Mouse (Mus musculus) bone marrow macrophage, adult 2 months (primary cell): ENCODE results near the gene Tm9sf2. TPM values are rescaled to one million over a fixed set of nuclear protein-coding genes. Genes with fewer than 3 reads are reported as not detected.
A peak's percentile ranks its signal among the peaks of the same experiment; 100 is the strongest.

Experiments used
- H3K27ac ChIP-seq: 2 replicates; pipeline ENCODE4 v1.5.1; 2012; ENCODE audit warnings: low read depth, low read length; ENCODE audit not compliant: insufficient read depth
- H3K4me1 ChIP-seq: 2 replicates; pipeline ENCODE4 v1.6.1; 2012; ENCODE audit warnings: low read length; ENCODE audit not compliant: control insufficient read depth, insufficient read depth
- H3K4me3 ChIP-seq: 2 replicates; pipeline ENCODE4 v1.5.1; 2012; ENCODE audit warnings: mild to moderate bottlenecking, low read length, moderate library complexity; ENCODE audit not compliant: insufficient read depth
- CTCF ChIP-seq: IDR thresholded peaks from 2 replicates; pipeline ENCODE4 v1.5.1; 2012; ENCODE audit warnings: low read depth, mild to moderate bottlenecking, low read length, moderate library complexity
- POLR2A ChIP-seq: IDR thresholded peaks from 2 replicates; pipeline ENCODE4 v1.6.1; 2012; ENCODE audit warnings: mild to moderate bottlenecking, low read depth, low read length, borderline replicate concordance
- polyA plus RNA-seq: library from polyadenylated mRNA; stranded (reverse); fragments of >200 nt; gene quantifications from 2 replicates; pipeline ENCODE4 v1.2.4, GENCODE M21; 2012; ENCODE audit not compliant: missing spikeins, insufficient read depth, insufficient read length

Tm9sf2 gene
- polyA plus RNA-seq, 1 experiment = 116 TPM

DNA sequence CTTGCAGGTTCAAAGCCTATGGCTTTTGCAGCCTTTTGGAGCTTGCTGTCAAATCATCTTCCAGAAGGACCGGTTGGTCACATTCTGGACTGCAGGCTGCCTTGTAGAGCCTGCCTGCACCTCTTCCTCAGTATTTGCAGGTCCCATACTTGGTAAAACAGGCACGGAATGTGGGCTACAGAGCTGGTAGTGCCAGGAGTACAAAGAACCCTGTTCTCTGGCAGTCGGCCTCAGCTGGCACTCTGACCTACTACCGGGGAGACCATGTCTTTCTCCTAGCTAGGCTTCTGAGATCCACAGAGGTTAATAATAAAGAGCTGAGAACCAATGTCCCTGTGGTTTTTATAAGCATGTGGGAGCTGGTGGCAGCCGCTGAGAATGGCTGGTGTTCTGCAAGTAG is 83.1 kb downstream of the Tm9sf2 start:
- no peak overlapping the region for H3K27ac ChIP-seq
- TF ChIP-seq CTCF (no peak), POLR2A (no peak)
- no peak overlapping the region for H3K4me3 ChIP-seq
- H3K4me1 ChIP-seq = no peaks in the 10 kb centered on the region

DNA sequence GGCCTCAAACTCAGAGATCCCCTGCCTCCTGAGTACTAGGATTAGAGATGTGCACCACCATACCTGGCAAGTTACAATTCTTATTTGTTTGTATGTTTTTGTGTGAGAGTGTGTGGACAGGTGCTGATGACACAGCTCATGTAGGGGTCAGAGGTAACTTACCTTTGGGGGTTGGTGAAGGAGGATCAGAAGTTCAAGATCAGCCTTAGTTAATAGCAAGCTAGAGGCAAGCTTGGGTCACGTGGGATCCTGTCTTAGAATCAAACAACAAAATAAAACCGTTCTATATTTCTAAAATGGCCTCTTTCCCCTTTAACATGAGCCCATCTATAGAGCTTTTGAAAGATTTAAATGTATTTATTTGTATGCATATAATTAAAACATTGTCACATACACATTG is 83.7 kb downstream of the Tm9sf2 start:
- no peaks in the 10 kb centered on the region for H3K4me1 ChIP-seq
- no peak for TF ChIP-seq CTCF
- TF ChIP-seq POLR2A = no peak
- no peak overlapping the region for H3K4me3 ChIP-seq
- no peak overlapping the region for H3K27ac ChIP-seq

DNA sequence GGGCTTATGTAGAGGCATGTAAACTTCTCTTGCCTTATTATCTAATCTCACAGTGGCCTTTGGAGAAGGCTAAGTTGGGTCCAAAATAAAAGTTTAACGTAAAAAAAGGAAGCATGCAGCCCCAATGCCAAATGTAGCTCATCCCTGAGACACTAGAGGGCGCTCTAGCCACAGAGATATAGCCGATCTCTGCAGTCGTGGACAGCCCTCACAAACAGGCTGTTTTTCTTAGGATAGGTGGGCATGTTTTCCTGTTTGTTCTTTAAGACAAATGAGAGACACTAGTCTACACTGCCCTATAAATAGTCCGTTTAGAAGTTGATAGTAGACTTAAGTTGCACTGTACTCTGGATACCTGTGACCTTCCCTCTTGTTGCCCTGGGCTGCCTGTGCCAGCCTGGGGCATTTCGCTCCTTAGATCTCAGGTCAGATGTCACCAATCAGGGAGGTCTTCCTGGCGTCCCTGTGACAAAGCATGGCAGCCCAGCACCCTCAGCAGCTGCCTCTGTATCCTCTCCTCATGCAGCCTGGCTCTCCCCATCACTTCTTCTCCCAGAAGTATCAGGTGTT is 84.2 kb downstream of the Tm9sf2 start:
- no peak overlapping the region for H3K4me3 ChIP-seq
- TF ChIP-seq CTCF (peak; percentile 95), POLR2A (no peak)

DNA sequence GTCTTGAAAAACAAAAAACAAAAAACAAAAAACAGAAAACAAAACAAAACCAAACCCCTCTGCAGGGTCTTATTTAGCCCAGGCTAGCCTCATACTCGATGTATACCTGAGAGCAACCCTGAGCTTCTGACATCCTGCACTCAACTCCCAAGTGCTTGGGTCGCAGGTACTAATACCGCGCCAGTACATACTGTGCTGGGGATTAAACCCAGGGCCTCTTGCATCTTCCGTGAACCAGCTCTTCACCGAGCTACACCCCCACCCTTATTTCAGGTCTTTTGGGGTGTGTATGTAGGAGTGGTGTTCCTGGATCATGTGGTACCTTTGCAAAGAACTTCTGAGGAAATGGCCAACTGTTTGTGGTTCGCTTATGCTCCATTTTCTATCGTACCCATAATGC is 87.8 kb downstream of the Tm9sf2 start:
- Histone ChIP-seq H3K27ac (no peak overlapping the region), H3K4me1 (no peaks in the 10 kb centered on the region), H3K4me3 (no peak overlapping the region)
- TF ChIP-seq POLR2A = no peak
- no peak for TF ChIP-seq CTCF

More for the DNA sequence above, 84.2 kb downstream of the Tm9sf2 start:
- H3K4me1 ChIP-seq = no peaks in the 10 kb centered on the region
- H3K27ac ChIP-seq = no peak overlapping the region

DNA sequence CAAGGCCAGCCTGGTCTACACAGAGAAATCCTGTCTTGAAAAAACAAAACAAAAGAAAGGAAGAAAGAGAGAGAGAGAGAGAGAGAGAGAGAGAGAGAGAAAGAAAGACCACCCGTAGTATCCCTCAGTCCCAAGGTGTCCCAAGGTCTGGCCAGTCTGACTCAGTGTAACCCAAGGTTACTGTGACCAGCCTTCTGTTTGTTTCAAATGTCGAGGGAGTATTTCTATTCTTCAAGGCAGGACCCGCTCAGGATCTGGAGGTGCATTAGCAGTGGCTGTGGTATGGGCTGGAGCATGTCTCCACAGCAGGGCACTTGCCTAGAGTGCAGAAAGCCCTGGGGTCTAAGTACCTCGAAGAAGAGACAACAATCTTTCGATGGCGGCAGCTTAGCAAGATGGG is 90.0 kb downstream of the Tm9sf2 start:
- TF ChIP-seq CTCF (no peak), POLR2A (no peak)
- Histone ChIP-seq H3K27ac (no peak overlapping the region), H3K4me3 (no peak overlapping the region), H3K4me1 (no peaks in the 10 kb centered on the region)

DNA sequence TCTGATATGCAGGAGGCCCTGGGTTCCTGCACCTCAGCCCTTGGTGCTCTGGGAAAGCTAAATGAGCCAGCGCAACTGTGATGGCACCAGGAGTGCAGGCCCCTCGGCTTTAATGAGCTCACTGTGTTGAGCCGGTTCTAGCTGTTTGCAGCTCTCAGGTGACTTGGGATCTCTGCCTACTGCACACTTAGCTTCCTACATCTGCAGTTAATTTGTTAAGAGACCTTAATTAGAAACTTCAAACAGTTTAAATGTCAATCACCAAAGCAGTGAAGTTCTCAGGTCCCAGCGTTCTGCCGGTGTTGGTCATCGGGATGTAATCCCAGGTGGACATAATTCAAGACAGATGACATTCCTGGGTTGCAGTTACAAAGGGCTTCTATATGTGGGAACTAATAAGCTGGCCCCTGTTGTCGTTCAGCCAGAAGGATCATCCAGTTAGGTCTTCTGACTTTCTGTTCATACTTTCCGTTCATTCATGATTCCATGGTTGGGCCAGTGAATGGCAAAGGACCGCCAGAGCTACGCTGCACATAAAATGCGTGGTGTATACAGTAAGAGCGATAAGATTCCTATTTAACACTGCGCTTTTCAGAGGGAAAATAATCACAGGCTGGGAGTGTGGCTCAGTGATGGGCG is 93.5 kb downstream of the Tm9sf2 start:
- no peaks in the 10 kb centered on the region for H3K4me1 ChIP-seq

DNA sequence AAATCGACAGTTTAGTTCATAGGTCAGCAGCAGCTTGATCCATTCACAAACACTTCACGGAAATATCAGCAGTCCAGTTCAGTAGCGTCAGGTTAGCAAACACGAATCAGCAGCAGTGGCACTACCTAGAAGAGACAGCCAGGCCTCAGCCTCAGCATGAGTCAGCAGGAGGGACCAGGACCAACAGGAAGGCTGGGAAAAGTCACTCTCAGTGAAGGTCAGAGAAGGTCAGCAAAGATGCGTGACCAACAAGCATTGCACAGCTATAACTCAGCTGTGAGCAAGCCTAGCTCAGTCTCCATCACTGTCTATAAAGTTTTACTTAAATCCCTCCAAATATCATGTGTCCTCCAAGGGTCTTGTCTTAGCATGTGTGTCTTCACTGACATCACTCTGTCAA is 102.3 kb downstream of the Tm9sf2 start:
- H3K27ac ChIP-seq = no peak overlapping the region
- TF ChIP-seq CTCF = no peak
- no peak for TF ChIP-seq POLR2A
- no peak overlapping the region for H3K4me3 ChIP-seq
- no peaks in the 10 kb centered on the region for H3K4me1 ChIP-seq

More for the DNA sequence above, 93.5 kb downstream of the Tm9sf2 start:
- TF ChIP-seq POLR2A (no peak), CTCF (no peak)
- Histone ChIP-seq H3K27ac (no peak overlapping the region), H3K4me3 (no peak overlapping the region)

Other genes starting within 250 kb of the Tm9sf2 start
- gene Ubac2, start 228.4 kb upstream of the Tm9sf2 start, polyA plus RNA-seq = 41.2 and 49.0 TPM in 2 replicates
- 6.5 and 6.8 TPM in 2 replicates for gene Gpr18, start 191.3 kb upstream of the Tm9sf2 start, polyA plus RNA-seq
- 33.0 and 34.1 TPM in 2 replicates for gene Gpr183, start 141.8 kb upstream of the Tm9sf2 start, polyA plus RNA-seq
- gene Timm8a2, start 72.4 kb upstream of the Tm9sf2 start, polyA plus RNA-seq = not detected in 2 replicates
- 8.4 and 12.3 TPM in 2 replicates for gene Clybl, start 74.7 kb downstream of the Tm9sf2 start, polyA plus RNA-seq